Mouse (Mus musculus): ENCODE measurements at regions not wholly inside any gene's neighbourhood (a gene's known extent, or its start where the extent isn't known, plus 50 kb on each side); places are given as distances from the start of the nearest gene placed in this dataset.
"Not testable (repeated sequence)": the region's sequence is repeated elsewhere in the genome, so short reads cannot be mapped to it uniquely, and the experiment has no call there.

GRCm38 (mm10) chr14:74182996-74183395 lies 457.6 kb upstream of the Htr2a start:
- DNase-seq (ENCODE audit: low read depth, low spot score) = no peak

GRCm38 (mm10) chr14:74201710-74202109 lies 438.9 kb upstream of the Htr2a start:
- no peak for DNase-seq (ENCODE audit: low read depth, low spot score)

GRCm38 (mm10) chr14:74205011-74205410 lies 435.6 kb upstream of the Htr2a start:
- DNase-seq (ENCODE audit: low read depth, low spot score) = no peak

- no peak for DNase-seq (ENCODE audit: low read depth, low spot score)
Observed at GRCm38 (mm10) chr14:74217914-74218446, 422.7 kb upstream of the Htr2a start.

- DNase-seq (ENCODE audit: low read depth, low spot score) = no peak
Observed at GRCm38 (mm10) chr14:74219761-74220160, 420.9 kb upstream of the Htr2a start.

- DNase-seq (ENCODE audit: low read depth, low spot score) = no peak
Observed at GRCm38 (mm10) chr14:74222093-74222492, 418.5 kb upstream of the Htr2a start.

- DNase-seq (ENCODE audit: low read depth, low spot score) = no peak
Observed at GRCm38 (mm10) chr14:74229560-74230187, 411.0 kb upstream of the Htr2a start.

- DNase-seq (ENCODE audit: low read depth, low spot score) = no peak
Observed at GRCm38 (mm10) chr14:74240212-74240611, 400.4 kb upstream of the Htr2a start.

- no peak for DNase-seq (ENCODE audit: low read depth, low spot score)
Observed at GRCm38 (mm10) chr14:74249263-74249878, 391.3 kb upstream of the Htr2a start.

GRCm38 (mm10) chr14:74250021-74250420 lies 390.6 kb upstream of the Htr2a start:
- DNase-seq (ENCODE audit: low read depth, low spot score) = no peak

GRCm38 (mm10) chr14:74252189-74253145 lies 388.2 kb upstream of the Htr2a start:
- no peak for DNase-seq (ENCODE audit: low read depth, low spot score)

GRCm38 (mm10) chr14:74255000-74255399 lies 385.6 kb upstream of the Htr2a start:
- no peak for DNase-seq (ENCODE audit: low read depth, low spot score)

GRCm38 (mm10) chr14:74259437-74259836 lies 381.2 kb upstream of the Htr2a start:
- DNase-seq (ENCODE audit: low read depth, low spot score) = no peak

- DNase-seq (ENCODE audit: low read depth, low spot score) = no peak
Observed at GRCm38 (mm10) chr14:74267086-74267485, 373.6 kb upstream of the Htr2a start.

- DNase-seq (ENCODE audit: low read depth, low spot score) = no peak
Observed at GRCm38 (mm10) chr14:74294560-74294959, 346.1 kb upstream of the Htr2a start.

GRCm38 (mm10) chr14:74304483-74304882 lies 336.2 kb upstream of the Htr2a start:
- DNase-seq (ENCODE audit: low read depth, low spot score) = no peak

- DNase-seq (ENCODE audit: low read depth, low spot score) = no peak
Observed at GRCm38 (mm10) chr14:74306717-74307307, 333.8 kb upstream of the Htr2a start.

GRCm38 (mm10) chr14:74309451-74309850 lies 331.2 kb upstream of the Htr2a start:
- not testable (repeated sequence) for DNase-seq (ENCODE audit: low read depth, low spot score)

GRCm38 (mm10) chr14:74327291-74327690 lies 313.3 kb upstream of the Htr2a start:
- no peak for DNase-seq (ENCODE audit: low read depth, low spot score)

GRCm38 (mm10) chr14:74350751-74351150 lies 289.9 kb upstream of the Htr2a start:
- no peak for DNase-seq (ENCODE audit: low read depth, low spot score)

GRCm38 (mm10) chr14:74352286-74352685 lies 288.4 kb upstream of the Htr2a start:
- no peak for DNase-seq (ENCODE audit: low read depth, low spot score)

Data from embryo, embryonic 11.5 days (tissue).